Mouse (Mus musculus) C2C12 (cell line): ENCODE measurements around the gene Limch1.

ENCODE experiments used
- CTCF ChIP-seq: IDR thresholded peaks from one replicate; pipeline ENCODE4 v1.5.1; 2011; ENCODE audit not compliant: control insufficient read depth, insufficient read depth, insufficient read length
- USF1 ChIP-seq: IDR thresholded peaks from one replicate; pipeline ENCODE4 v1.6.1; 2011; ENCODE audit warnings: low read depth, mild to moderate bottlenecking, control low read depth, moderate library complexity

DNA sequence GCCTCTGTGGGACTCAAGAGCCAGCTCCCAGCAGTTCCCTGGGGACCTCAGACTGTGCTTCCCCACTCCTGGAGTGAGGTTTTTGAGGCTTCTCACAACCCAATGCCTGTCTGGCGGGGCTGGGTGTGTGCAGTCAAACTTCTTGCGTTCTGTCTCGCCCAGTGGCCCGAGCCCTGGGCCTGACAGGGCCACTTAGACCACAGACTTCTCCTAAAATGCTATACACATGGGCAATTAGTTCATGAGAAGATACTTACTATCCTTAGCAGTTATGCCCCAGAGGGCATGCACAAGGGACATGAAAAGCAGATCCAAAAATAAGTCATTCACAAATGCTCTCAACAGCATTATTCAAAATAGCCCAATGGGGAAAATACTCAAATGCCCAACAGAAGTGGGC lies 123.9 kb downstream of the Limch1 start:
- TF ChIP-seq CTCF (no peak), USF1 (no peak)
